Mouse (Mus musculus) liver, adult 2 months (tissue): ENCODE measurements around the gene Peg10.

ENCODE experiments used
- CTCF ChIP-seq: fragments of 200-500 bp; IDR thresholded peaks from 2 replicates; pipeline ENCODE4 v1.5.1; 2011; ENCODE audit warnings: low read depth, low read length, control low read depth
- POLR2A ChIP-seq: fragments of 200-500 bp; IDR thresholded peaks from 2 replicates; pipeline ENCODE4 v1.6.1; 2011; ENCODE audit warnings: low read length, control low read depth; ENCODE audit not compliant: insufficient read depth; ENCODE audit errors: extremely low read depth

DNA sequence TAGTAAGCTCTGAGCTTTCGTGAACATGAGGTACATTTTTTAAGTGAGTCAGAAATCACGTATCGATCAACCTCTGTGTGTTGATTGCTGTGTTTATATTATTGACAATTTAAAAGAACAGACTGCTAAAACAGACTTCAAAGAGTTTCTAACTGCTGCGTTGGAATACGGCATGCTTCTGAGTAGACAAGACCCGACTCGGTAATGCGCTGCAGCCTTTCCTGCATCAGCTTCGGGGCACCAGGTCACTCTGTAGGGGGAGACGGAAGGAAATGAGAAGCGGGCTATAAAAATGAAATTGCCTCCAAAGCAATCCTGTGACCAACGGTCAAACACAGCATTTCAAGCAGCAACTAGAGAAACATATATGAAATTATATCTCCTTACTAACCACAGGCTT lies 59.9 kb downstream of the Peg10 start:
- TF ChIP-seq CTCF (no peak), POLR2A (no peak)
